Mouse (Mus musculus): Measurements from ENCODE around the gene Gm14326. TPM values are rescaled to one million over a fixed set of nuclear protein-coding genes. Genes with fewer than 3 reads are reported as not detected.
"Not testable (repeated sequence)": the region's sequence is repeated elsewhere in the genome, so short reads cannot be mapped to it uniquely, and the experiment has no call there.

Gm14326 gene
- 16.4 and 17.8 TPM in 2 replicates for polyA plus RNA-seq (2015; fragmentation: Nextera tagmentation; extraction: Ambion mirVana)

DNA sequence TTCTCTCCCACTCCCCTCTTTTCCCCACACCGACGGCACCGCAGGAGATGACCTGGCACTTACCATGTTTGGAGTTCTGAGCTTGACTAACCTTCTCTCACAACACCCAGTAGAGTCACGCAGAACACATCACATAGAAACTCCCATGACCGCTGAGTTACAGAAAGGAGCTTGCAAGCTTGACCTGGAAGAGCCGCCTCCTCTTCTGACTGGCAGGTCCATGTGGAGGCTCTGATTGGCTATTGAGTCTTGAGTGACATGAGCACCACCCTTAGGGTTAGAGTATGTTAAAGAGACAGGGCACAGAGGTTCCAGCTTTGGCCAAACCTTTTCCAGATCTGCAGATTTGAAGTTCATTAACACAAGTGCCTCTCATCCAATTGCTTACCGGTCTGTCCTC, at the start of gene Gm14326:
TSS of gene Gm14326 (minus strand) at position 153 of the 400 bp plus-strand sequence.
- not testable (repeated sequence) for H3K36me3 ChIP-seq (ENCODE audit: control insufficient read depth, insufficient read depth); ATAC-seq; H3K4me1 ChIP-seq (replicated peaks; ENCODE audit: control insufficient read depth, insufficient read depth, low read length); H3K9me3 ChIP-seq (ENCODE audit: control insufficient read depth, low read length); H3K27me3 ChIP-seq (replicated peaks; ENCODE audit: control insufficient read depth, insufficient read depth, low read length); H3K27ac ChIP-seq (ENCODE audit: low read length)
- Histone ChIP-seq H3K4me3 (replicated peaks; ENCODE audit: low read length) (peak within 1 kb of the TSS; percentile 46), H3K9ac (replicated peaks; ENCODE audit: low read depth, low read length) (0 out of 2 replicates have a peak within 1 kb of the TSS, but pooled peaks have one; percentile 46), H3K4me2 (ENCODE audit: low read length) (peak within 1 kb of the TSS; percentile 44)
- 0% methylated on average over 3 of the region's 7 CpGs for WGBS

GRCm38 (mm10) chr2:177974814-177975213, 17.7 kb upstream of the Gm14326 start:
- H3K9ac ChIP-seq (replicated peaks; ENCODE audit: low read depth, low read length); ATAC-seq; H3K36me3 ChIP-seq (ENCODE audit: control insufficient read depth, insufficient read depth); H3K27me3 ChIP-seq (replicated peaks; ENCODE audit: control insufficient read depth, insufficient read depth, low read length); H3K27ac ChIP-seq (ENCODE audit: low read length); H3K4me3 ChIP-seq (replicated peaks; ENCODE audit: low read length); H3K4me1 ChIP-seq (replicated peaks; ENCODE audit: control insufficient read depth, insufficient read depth, low read length); H3K4me2 ChIP-seq (ENCODE audit: low read length); H3K9me3 ChIP-seq (ENCODE audit: control insufficient read depth, low read length): not testable (repeated sequence)
- 86% methylated on average over 6 of the region's 7 CpGs for WGBS

GRCm38 (mm10) chr2:177956734-177957133, 363 bp downstream of the Gm14326 start:
- not testable (repeated sequence) for H3K27ac ChIP-seq (ENCODE audit: low read length); ATAC-seq; H3K27me3 ChIP-seq (replicated peaks; ENCODE audit: control insufficient read depth, insufficient read depth, low read length); H3K36me3 ChIP-seq (ENCODE audit: control insufficient read depth, insufficient read depth); H3K4me1 ChIP-seq (replicated peaks; ENCODE audit: control insufficient read depth, insufficient read depth, low read length); H3K9me3 ChIP-seq (ENCODE audit: control insufficient read depth, low read length)
- Histone ChIP-seq H3K4me3 (replicated peaks; ENCODE audit: low read length) (peak overlapping the region; percentile 46), H3K4me2 (ENCODE audit: low read length) (peak overlapping the region; percentile 44), H3K9ac (replicated peaks; ENCODE audit: low read depth, low read length) (0 out of 2 replicates have a peak overlapping the region, but pooled peaks have one; percentile 46)
- 1% methylated on average over 18 of the region's 18 CpGs for WGBS

- H3K4me2 ChIP-seq (ENCODE audit: low read length); H3K4me3 ChIP-seq (replicated peaks; ENCODE audit: low read length); H3K27ac ChIP-seq (ENCODE audit: low read length); ATAC-seq; H3K27me3 ChIP-seq (replicated peaks; ENCODE audit: control insufficient read depth, insufficient read depth, low read length); H3K36me3 ChIP-seq (ENCODE audit: control insufficient read depth, insufficient read depth); H3K4me1 ChIP-seq (replicated peaks; ENCODE audit: control insufficient read depth, insufficient read depth, low read length); H3K9me3 ChIP-seq (ENCODE audit: control insufficient read depth, low read length); H3K9ac ChIP-seq (replicated peaks; ENCODE audit: low read depth, low read length): not testable (repeated sequence)
- WGBS, result 64% methylated on average over 4 of the region's 5 CpGs
Observed at GRCm38 (mm10) chr2:177925563-177926103, 31.5 kb downstream of the Gm14326 start, which contains the start of gene Zfp972. Gene Zfp972 (minus strand): TSS chr2:177925613.

DNA sequence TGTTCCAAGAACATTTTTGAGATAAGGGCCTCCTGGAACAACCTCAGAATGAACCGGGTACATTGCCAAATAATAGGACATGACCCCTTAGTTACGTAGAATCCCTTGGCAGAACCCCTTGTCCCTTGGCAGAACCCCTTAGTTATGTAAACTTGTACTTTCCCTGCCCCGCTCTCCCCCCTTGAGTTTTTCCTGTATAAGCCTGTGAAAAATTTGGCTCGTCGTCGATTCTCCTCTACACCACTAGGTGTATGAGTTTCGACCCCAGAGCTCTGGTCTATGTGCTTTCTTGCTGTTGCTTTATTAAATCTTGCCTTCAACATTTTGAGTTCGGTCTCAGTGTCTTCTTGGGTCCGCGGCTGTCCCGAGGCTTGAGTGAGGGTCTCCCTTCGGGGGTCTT, 53.8 kb downstream of the Gm14326 start:
- not testable (repeated sequence) for H3K27ac ChIP-seq (ENCODE audit: low read length); H3K36me3 ChIP-seq (ENCODE audit: control insufficient read depth, insufficient read depth); H3K9me3 ChIP-seq (ENCODE audit: control insufficient read depth, low read length); H3K27me3 ChIP-seq (replicated peaks; ENCODE audit: control insufficient read depth, insufficient read depth, low read length); H3K4me3 ChIP-seq (replicated peaks; ENCODE audit: low read length); ATAC-seq; H3K4me1 ChIP-seq (replicated peaks; ENCODE audit: control insufficient read depth, insufficient read depth, low read length); H3K4me2 ChIP-seq (ENCODE audit: low read length); H3K9ac ChIP-seq (replicated peaks; ENCODE audit: low read depth, low read length)
- WGBS, result no CpG with 5 or more reads among the region's 12 CpGs

DNA sequence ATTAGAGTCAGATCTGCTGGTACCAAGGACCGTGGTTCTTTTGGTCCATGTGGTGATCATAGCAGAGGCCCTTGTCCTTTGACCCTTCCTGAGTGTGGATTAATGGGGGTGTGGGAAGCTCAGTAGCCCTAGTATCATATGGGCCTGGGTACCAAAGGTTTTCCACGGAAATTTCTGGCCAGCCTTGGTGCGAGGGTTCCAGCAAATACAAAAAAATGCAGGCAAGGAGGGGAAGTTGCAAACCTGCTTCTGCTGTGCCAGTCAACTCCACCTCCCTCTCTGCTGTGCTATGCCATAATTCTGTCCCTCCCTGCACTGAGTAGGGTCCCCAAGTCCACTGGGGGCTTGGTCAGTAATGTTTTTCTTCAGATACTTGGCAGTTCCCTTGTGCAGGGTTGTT, 58.9 kb downstream of the Gm14326 start:
- ATAC-seq; H3K4me3 ChIP-seq (replicated peaks; ENCODE audit: low read length); H3K9ac ChIP-seq (replicated peaks; ENCODE audit: low read depth, low read length); H3K4me2 ChIP-seq (ENCODE audit: low read length); H3K27me3 ChIP-seq (replicated peaks; ENCODE audit: control insufficient read depth, insufficient read depth, low read length); H3K36me3 ChIP-seq (ENCODE audit: control insufficient read depth, insufficient read depth); H3K4me1 ChIP-seq (replicated peaks; ENCODE audit: control insufficient read depth, insufficient read depth, low read length); H3K9me3 ChIP-seq (ENCODE audit: control insufficient read depth, low read length); H3K27ac ChIP-seq (ENCODE audit: low read length): not testable (repeated sequence)
- WGBS, result 67% methylated on average over 2 of the region's 3 CpGs

- H3K4me2 ChIP-seq (ENCODE audit: low read length); H3K9me3 ChIP-seq (ENCODE audit: control insufficient read depth, low read length); ATAC-seq; H3K36me3 ChIP-seq (ENCODE audit: control insufficient read depth, insufficient read depth); H3K4me1 ChIP-seq (replicated peaks; ENCODE audit: control insufficient read depth, insufficient read depth, low read length); H3K27me3 ChIP-seq (replicated peaks; ENCODE audit: control insufficient read depth, insufficient read depth, low read length); H3K27ac ChIP-seq (ENCODE audit: low read length); H3K9ac ChIP-seq (replicated peaks; ENCODE audit: low read depth, low read length): not testable (repeated sequence)
- H3K4me3 ChIP-seq (replicated peaks; ENCODE audit: low read length), result 0 out of 2 replicates have a peak within 1 kb of the TSS, but pooled peaks have one; percentile 13
- WGBS, result 51% methylated on average over 9 of the region's 13 CpGs
Observed at GRCm38 (mm10) chr2:177897046-177897578, 60.0 kb downstream of the Gm14326 start, which contains the start of gene Gm14327. Gene Gm14327 (plus strand): TSS chr2:177897096.

DNA sequence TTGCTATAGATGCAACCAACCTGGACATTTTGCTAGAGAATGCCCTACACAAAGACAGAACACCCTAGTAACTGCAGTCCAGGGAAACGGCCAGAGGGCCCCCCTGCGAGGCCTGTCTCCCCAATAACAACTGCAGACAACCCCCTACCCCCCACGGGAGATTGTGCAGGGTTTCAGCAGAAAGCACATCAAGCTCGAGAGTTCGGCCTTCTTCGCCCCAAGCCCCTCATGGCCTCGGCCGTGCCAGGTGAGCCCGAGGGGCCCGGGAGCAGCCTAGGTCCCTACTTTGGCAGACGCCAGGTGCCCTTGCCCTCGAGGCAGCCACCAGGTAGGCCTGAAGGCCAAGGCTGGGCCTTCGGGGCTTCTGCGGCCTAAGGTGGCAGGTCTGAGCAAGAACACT, 69.4 kb downstream of the Gm14326 start:
- not testable (repeated sequence) for ATAC-seq; H3K4me1 ChIP-seq (replicated peaks; ENCODE audit: control insufficient read depth, insufficient read depth, low read length); H3K4me3 ChIP-seq (replicated peaks; ENCODE audit: low read length); H3K27ac ChIP-seq (ENCODE audit: low read length); H3K27me3 ChIP-seq (replicated peaks; ENCODE audit: control insufficient read depth, insufficient read depth, low read length); H3K9me3 ChIP-seq (ENCODE audit: control insufficient read depth, low read length); H3K9ac ChIP-seq (replicated peaks; ENCODE audit: low read depth, low read length); H3K4me2 ChIP-seq (ENCODE audit: low read length); H3K36me3 ChIP-seq (ENCODE audit: control insufficient read depth, insufficient read depth)
- 92% methylated on average over 12 of the region's 14 CpGs for WGBS
